Mouse (Mus musculus): ENCODE measurements around the gene Nxf1.
A peak's percentile ranks its signal among the peaks of the same experiment; 100 is the strongest.

The Nxf1 gene

GRCm38 (mm10) chr19:8722021-8722420 lies 34.9 kb upstream of the Nxf1 start:
- TF ChIP-seq NANOG (IDR thresholded peaks at IDR 0.05; ENCODE audit: borderline replicate concordance, low read length), result no peak
- TF ChIP-seq POU5F1 (IDR thresholded peaks at IDR 0.05; ENCODE audit: borderline replicate concordance, low read length), result no peak
- no peak for TF ChIP-seq CTCF (conservative IDR thresholded peaks at IDR 0.05; ENCODE audit: low read length)
- Histone ChIP-seq H3K9me3 (ENCODE audit: low read length) (no peaks in the 10 kb centered on the region), H3K4me3 (replicated peaks; ENCODE audit: low read length) (peak overlapping the region; percentile 93), H3K27me3 (ENCODE audit: insufficient read depth, low read length) (no peaks in the 10 kb centered on the region), H3K4me1 (replicated peaks; ENCODE audit: low read depth, low read length) (peaks cover 50% of the 10 kb centered on the region), H3K36me3 (ENCODE audit: insufficient read depth, low read length) (peaks cover 44% of the 10 kb centered on the region)

GRCm38 (mm10) chr19:8722559-8722906 lies 34.3 kb upstream of the Nxf1 start:
- H3K4me3 ChIP-seq (replicated peaks; ENCODE audit: low read length), result peak overlapping the region; percentile 93
- no peaks in the 10 kb centered on the region for H3K27me3 ChIP-seq (ENCODE audit: insufficient read depth, low read length)
- H3K36me3 ChIP-seq (ENCODE audit: insufficient read depth, low read length), result peaks cover 46% of the 10 kb centered on the region
- H3K4me1 ChIP-seq (replicated peaks; ENCODE audit: low read depth, low read length), result peaks cover 45% of the 10 kb centered on the region
- no peaks in the 10 kb centered on the region for H3K9me3 ChIP-seq (ENCODE audit: low read length)
- TF ChIP-seq NANOG (IDR thresholded peaks at IDR 0.05; ENCODE audit: borderline replicate concordance, low read length), result no peak
- TF ChIP-seq CTCF (conservative IDR thresholded peaks at IDR 0.05; ENCODE audit: low read length), result no peak
- TF ChIP-seq POU5F1 (IDR thresholded peaks at IDR 0.05; ENCODE audit: borderline replicate concordance, low read length), result no peak

GRCm38 (mm10) chr19:8722907-8723573 lies 33.8 kb upstream of the Nxf1 start, which contains the start of gene Slc3a2:
TSS of gene Slc3a2 (minus strand) at chr19:8723369.
- Histone ChIP-seq H3K27me3 (ENCODE audit: insufficient read depth, low read length) (no peaks in the 10 kb centered on the region), H3K36me3 (ENCODE audit: insufficient read depth, low read length) (peaks cover 46% of the 10 kb centered on the region), H3K4me1 (replicated peaks; ENCODE audit: low read depth, low read length) (peaks cover 40% of the 10 kb centered on the region), H3K4me3 (replicated peaks; ENCODE audit: low read length) (peak within 1 kb of the TSS; percentile 93), H3K9me3 (ENCODE audit: low read length) (no peaks in the 10 kb centered on the region)
- TF ChIP-seq CTCF (conservative IDR thresholded peaks at IDR 0.05; ENCODE audit: low read length) (no peak), NANOG (IDR thresholded peaks at IDR 0.05; ENCODE audit: borderline replicate concordance, low read length) (no peak), POU5F1 (IDR thresholded peaks at IDR 0.05; ENCODE audit: borderline replicate concordance, low read length) (no peak)

GRCm38 (mm10) chr19:8723574-8724346 lies 33.1 kb upstream of the Nxf1 start:
- TF ChIP-seq POU5F1 (IDR thresholded peaks at IDR 0.05; ENCODE audit: borderline replicate concordance, low read length), result no peak
- no peak for TF ChIP-seq NANOG (IDR thresholded peaks at IDR 0.05; ENCODE audit: borderline replicate concordance, low read length)
- TF ChIP-seq CTCF (conservative IDR thresholded peaks at IDR 0.05; ENCODE audit: low read length), result no peak
- Histone ChIP-seq H3K4me3 (replicated peaks; ENCODE audit: low read length) (peak overlapping the region; percentile 93), H3K4me1 (replicated peaks; ENCODE audit: low read depth, low read length) (peaks cover 37% of the 10 kb centered on the region), H3K36me3 (ENCODE audit: insufficient read depth, low read length) (peaks cover 46% of the 10 kb centered on the region), H3K9me3 (ENCODE audit: low read length) (no peaks in the 10 kb centered on the region), H3K27me3 (ENCODE audit: insufficient read depth, low read length) (no peaks in the 10 kb centered on the region)

- Histone ChIP-seq H3K9me3 (ENCODE audit: low read length) (no peaks in the 10 kb centered on the region), H3K36me3 (ENCODE audit: insufficient read depth, low read length) (peaks cover 46% of the 10 kb centered on the region), H3K4me1 (replicated peaks; ENCODE audit: low read depth, low read length) (peaks cover 34% of the 10 kb centered on the region), H3K27me3 (ENCODE audit: insufficient read depth, low read length) (no peaks in the 10 kb centered on the region), H3K4me3 (replicated peaks; ENCODE audit: low read length) (peak overlapping the region; percentile 93)
- TF ChIP-seq POU5F1 (IDR thresholded peaks at IDR 0.05; ENCODE audit: borderline replicate concordance, low read length), result no peak
- TF ChIP-seq NANOG (IDR thresholded peaks at IDR 0.05; ENCODE audit: borderline replicate concordance, low read length), result no peak
- no peak for TF ChIP-seq CTCF (conservative IDR thresholded peaks at IDR 0.05; ENCODE audit: low read length)
These were observed 32.5 kb upstream of the Nxf1 start for GRCm38 (mm10) chr19:8724392-8724791.

GRCm38 (mm10) chr19:8725081-8725613 lies 31.7 kb upstream of the Nxf1 start:
- Histone ChIP-seq H3K27me3 (ENCODE audit: insufficient read depth, low read length) (no peaks in the 10 kb centered on the region), H3K9me3 (ENCODE audit: low read length) (no peaks in the 10 kb centered on the region), H3K4me1 (replicated peaks; ENCODE audit: low read depth, low read length) (peaks cover 32% of the 10 kb centered on the region), H3K4me3 (replicated peaks; ENCODE audit: low read length) (peak overlapping the region; percentile 93), H3K36me3 (ENCODE audit: insufficient read depth, low read length) (peaks cover 41% of the 10 kb centered on the region)
- no peak for TF ChIP-seq POU5F1 (IDR thresholded peaks at IDR 0.05; ENCODE audit: borderline replicate concordance, low read length)
- no peak for TF ChIP-seq NANOG (IDR thresholded peaks at IDR 0.05; ENCODE audit: borderline replicate concordance, low read length)
- no peak for TF ChIP-seq CTCF (conservative IDR thresholded peaks at IDR 0.05; ENCODE audit: low read length)

GRCm38 (mm10) chr19:8726609-8727390 lies 30.1 kb upstream of the Nxf1 start:
- Histone ChIP-seq H3K36me3 (ENCODE audit: insufficient read depth, low read length) (peaks cover 36% of the 10 kb centered on the region), H3K27me3 (ENCODE audit: insufficient read depth, low read length) (no peaks in the 10 kb centered on the region), H3K4me1 (replicated peaks; ENCODE audit: low read depth, low read length) (peaks cover 17% of the 10 kb centered on the region), H3K4me3 (replicated peaks; ENCODE audit: low read length) (peak overlapping the region; percentile 93), H3K9me3 (ENCODE audit: low read length) (no peaks in the 10 kb centered on the region)
- no peak for TF ChIP-seq POU5F1 (IDR thresholded peaks at IDR 0.05; ENCODE audit: borderline replicate concordance, low read length)
